ENCODE assay signal across 16 mouse cellular contexts in the genomic region with DNA sequence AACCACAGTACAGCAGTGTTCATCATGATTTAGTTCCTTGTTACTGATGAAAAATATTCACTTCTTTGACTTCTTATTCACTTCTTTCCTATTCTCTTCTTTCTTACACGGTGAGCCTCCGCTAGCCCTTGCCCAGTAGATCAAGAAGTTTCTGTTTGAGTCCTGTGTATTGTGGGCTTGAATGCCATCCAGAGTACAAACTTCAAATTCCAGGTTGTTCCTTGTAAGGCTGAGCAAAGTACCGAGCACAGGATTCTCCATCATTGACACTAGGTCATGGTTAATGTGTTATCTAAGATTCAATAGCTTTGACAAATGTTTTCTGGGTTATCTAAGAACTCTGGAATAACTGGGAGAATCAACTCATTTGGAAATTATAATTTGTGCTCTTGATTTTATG.
"Had no signal": no experiment of that assay in that cellular context is flagged by ENCODE, and none has a peak within 500 bp of the region (broad histone marks: within the 10 kb centered on the region; RNA-seq: fewer than 3 reads in every experiment).

No protein-coding gene starts in this region.

- H3K27me3 ChIP-seq: intestine, embryonic 15.5 days; limb, embryonic 12.5 days; limb, embryonic 15.5 days; liver, embryonic 13.5 days had no signal

- H3K27ac ChIP-seq: intestine, embryonic 15.5 days; kidney, postnatal 0 days; limb, embryonic 12.5 days; limb, embryonic 15.5 days; liver, embryonic 13.5 days; stomach, postnatal 0 days had no signal

- DNase-seq: left cerebral cortex, postnatal 4 days; liver, embryonic 13.5 days; lung, adult 2 months; lung, postnatal 14 days; lung, postnatal 4 days; midbrain, embryonic 14.5 days; thymus, adult 2 months; thymus, postnatal 14 days; thymus, postnatal 4 days had no signal

- ATAC-seq: hindbrain, embryonic 16.5 days; intestine, embryonic 15.5 days had no signal

- H3K9me3 ChIP-seq: intestine, embryonic 15.5 days; limb, embryonic 12.5 days; limb, embryonic 15.5 days; liver, embryonic 13.5 days had no signal

- H3K9ac ChIP-seq: intestine, embryonic 15.5 days; limb, embryonic 12.5 days; limb, embryonic 15.5 days; liver, embryonic 13.5 days had no signal

- H3K4me1 ChIP-seq: intestine, embryonic 15.5 days; limb, embryonic 12.5 days; limb, embryonic 15.5 days had no signal

- H3K4me3 ChIP-seq: intestine, embryonic 15.5 days; limb, embryonic 12.5 days; limb, embryonic 15.5 days; liver, embryonic 13.5 days had no signal

- H3K36me3 ChIP-seq: intestine, embryonic 15.5 days; limb, embryonic 12.5 days; limb, embryonic 15.5 days; liver, embryonic 13.5 days had no signal

- H3K4me2 ChIP-seq: intestine, embryonic 15.5 days; limb, embryonic 12.5 days; limb, embryonic 15.5 days; liver, embryonic 13.5 days; midbrain, embryonic 11.5 days had no signal
